Mouse (Mus musculus): ENCODE results near the gene Exoc8.

DNA sequence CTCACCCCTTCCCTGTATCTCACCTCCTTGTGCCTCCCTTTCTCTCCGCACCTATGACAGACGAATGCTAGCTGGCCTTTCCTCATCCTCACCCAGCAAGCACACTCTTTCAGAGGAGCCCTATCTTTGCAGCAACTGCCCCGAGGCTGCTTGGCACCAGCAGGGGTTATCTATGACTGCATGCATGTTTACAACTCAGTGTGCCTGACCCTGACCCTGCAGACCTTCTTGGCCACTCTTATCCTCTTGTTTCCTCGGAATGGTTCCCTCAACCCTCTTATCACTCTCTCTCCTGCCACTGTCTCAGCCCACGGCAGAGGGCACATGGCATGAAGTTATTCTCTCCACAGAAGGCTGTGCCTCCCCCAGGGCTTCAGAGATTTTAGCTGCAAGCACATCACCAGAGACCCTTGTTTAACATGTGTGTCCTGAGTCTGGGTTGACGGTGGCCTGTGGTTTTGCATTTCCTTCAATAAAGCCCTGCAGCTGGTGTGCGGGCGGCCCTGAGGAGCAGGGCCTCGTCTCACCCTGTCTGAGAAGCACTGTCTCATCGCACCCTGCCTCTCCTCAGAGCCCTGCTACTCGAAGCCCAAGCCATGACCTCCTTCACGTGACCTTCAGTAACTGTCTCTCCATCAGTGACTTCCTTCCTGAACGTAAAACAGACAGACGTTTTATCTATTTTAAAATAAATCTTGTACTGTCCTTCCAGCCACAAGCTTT is 28.2 kb upstream of the Exoc8 start:
- no peak for TF ChIP-seq POLR2A (IDR thresholded peaks at IDR 0.05; ENCODE audit: control insufficient read depth, low read depth, low read length)
- no peak for TF ChIP-seq CTCF (IDR thresholded peaks at IDR 0.05; ENCODE audit: control insufficient read depth, insufficient read depth, insufficient replicate concordance, low read depth, low read length)
